Mouse (Mus musculus) urinary bladder, postnatal 36 days (tissue): ENCODE results near the gene Eps8l1.

Experiments
- DNase-seq, 2 experiments: peaks; one replicate each; pipeline ENCODE4 v3.0.0; 2022; ENCODE audit warnings: low spot score in 2 of 2, mixed read lengths in 1 of 2

Gene Eps8l1

DNA sequence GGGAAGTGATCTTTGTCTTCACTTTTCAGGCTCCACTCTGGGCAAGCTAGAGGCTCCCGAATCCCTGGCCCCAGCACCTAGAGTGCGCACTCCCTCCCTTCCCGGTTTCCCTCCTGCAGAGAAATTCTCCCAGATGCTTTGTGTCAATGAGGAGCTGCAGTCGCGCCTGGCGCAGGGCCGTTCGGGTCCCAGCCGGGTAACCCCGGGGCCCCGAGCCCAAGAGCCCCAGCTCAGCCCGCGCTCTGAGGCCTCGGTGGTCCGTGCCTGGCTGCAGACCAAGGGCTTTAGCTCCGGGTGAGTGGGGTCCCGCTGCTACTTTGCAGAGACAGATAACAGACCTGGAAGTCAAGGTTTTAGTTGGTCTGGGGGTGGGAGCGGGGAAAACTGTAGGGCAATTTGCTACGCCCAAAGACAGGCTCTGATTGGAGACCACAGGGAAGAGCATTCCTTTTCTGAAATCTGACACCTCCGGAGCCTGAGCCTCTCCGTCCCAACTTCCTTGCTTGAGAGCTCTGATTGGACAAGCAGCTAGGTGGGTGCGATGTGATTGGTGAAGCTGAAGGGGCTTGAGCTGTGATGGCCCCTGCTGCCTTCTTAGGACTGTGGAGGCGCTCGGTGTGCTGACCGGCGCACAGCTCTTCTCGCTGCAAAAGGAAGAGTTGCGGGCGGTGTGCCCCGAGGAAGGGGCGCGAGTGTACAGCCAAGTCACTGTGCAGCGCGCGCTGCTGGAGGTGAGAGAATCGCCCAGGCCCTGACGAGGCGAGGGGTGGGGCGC lies 17.7 kb downstream of the Eps8l1 start:
- peak; percentile 63 to 75 for DNase-seq

DNA sequence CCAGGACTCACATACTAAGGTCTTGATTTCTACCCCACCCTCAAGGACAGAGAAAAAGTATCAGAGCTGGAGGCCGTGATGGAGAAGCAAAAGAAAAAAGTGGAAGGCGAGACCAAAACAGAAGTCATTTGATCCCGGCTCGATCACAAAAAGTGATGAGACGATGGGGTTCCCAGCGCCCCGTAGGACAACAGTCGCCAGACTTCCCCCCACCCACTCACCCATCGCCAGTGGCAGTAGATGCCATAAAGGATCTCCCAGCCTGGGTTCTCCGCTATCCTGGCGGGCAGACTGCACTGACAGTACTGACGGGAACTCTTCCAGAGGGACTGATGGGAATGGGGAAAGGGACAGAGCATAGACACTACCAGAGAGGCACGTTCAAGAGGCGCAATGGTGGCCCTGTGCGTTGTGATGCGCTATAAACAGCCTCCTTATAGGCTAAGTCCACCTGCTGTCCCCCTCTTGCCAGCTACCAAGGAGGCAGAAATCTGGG lies 18.4 kb downstream of the Eps8l1 start:
- no peak for DNase-seq

- no peak for DNase-seq
Observed at GRCm38 (mm10) chr7:4479674-4480073, 19.2 kb downstream of the Eps8l1 start.

GRCm38 (mm10) chr7:4482281-4482680 lies 21.8 kb downstream of the Eps8l1 start:
- no peak for DNase-seq

DNA sequence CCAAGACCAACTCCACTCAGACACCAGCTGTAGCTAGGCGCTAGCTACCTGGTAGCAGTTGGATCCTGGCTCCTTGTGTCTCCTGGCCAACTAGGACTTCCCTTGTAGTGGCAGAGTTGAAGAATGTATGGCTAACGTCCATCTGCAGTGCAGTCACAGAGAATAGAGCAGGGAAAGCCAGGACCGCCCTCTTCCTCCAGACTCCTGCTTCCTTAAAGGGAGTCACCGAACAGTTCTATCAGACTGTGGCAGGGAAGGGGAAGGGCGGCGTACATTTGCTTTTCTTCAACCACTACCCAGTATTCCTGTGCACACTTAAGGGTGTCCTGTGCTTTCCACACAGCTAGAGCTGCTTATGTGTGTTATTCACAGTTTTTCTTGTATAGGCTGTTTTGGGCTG lies 30.8 kb downstream of the Eps8l1 start:
- no peak for DNase-seq

- DNase-seq, result no peak
Observed at GRCm38 (mm10) chr7:4492284-4493224, 32.1 kb downstream of the Eps8l1 start.

GRCm38 (mm10) chr7:4493991-4494390 lies 33.5 kb downstream of the Eps8l1 start:
- no peak for DNase-seq

GRCm38 (mm10) chr7:4496468-4496867 lies 36.0 kb downstream of the Eps8l1 start:
- no peak for DNase-seq

GRCm38 (mm10) chr7:4497271-4497903 lies 36.9 kb downstream of the Eps8l1 start:
- no peak for DNase-seq

DNA sequence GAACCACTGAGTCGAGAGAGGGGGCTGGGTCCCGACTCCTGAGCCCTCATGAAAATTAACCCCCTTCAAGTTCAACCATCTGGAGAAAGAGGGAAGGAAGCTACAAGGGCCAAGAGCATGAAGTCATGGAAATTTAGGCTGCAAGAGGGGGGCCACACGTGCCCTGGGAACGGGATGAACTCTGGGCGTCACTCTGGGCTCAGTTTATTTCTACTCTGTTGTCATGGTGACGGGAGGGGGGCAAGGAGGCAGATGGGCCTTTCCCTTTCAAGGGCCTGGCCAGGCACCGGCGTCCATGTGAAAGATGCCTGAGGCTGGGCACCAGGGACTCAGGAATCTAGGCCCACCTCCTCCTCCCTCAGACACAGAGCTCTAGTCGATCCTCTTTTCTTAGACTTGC lies 37.8 kb downstream of the Eps8l1 start:
- peak; percentile 25 to 67 for DNase-seq

GRCm38 (mm10) chr7:4499034-4499433 lies 38.6 kb downstream of the Eps8l1 start:
- DNase-seq, result no peak

DNA sequence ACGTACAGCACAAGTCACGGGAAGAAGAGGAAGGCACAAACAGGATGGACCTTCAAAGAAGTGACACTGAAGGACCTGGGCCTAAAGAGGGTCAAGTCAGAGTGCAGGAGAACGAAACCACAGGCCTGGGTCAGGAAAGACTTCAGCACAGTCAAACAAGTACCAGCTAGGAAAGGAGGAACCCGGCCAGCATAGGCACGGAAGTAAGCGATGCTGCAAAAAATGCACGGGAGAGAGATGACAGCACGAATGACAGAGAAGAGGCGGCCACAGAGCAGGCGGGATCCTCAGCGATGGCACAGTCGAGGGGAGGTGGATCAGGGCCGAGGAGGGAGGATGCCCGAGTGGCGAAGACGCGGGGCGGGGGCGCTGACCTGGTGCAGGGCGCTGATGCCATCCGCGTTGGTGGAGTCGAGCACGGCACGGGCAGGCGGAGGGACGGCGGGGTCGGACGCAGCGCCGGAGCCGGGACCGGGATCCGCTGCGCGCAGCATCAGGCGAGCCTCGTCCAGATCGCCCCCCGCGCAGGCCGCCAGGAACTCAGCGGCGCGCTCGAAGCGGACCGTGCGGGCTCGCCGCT lies 40.5 kb downstream of the Eps8l1 start:
- DNase-seq, result peak; percentile 17 to 22

GRCm38 (mm10) chr7:4501558-4502397 lies 41.3 kb downstream of the Eps8l1 start, which contains the start of gene Ppp1r12c:
Gene Ppp1r12c, minus strand, starts transcription at chr7:4501680.
- DNase-seq, result peak; percentile 95 to 96

GRCm38 (mm10) chr7:4502421-4503090 lies 42.1 kb downstream of the Eps8l1 start:
- DNase-seq, result peak; percentile 26 to 30

DNA sequence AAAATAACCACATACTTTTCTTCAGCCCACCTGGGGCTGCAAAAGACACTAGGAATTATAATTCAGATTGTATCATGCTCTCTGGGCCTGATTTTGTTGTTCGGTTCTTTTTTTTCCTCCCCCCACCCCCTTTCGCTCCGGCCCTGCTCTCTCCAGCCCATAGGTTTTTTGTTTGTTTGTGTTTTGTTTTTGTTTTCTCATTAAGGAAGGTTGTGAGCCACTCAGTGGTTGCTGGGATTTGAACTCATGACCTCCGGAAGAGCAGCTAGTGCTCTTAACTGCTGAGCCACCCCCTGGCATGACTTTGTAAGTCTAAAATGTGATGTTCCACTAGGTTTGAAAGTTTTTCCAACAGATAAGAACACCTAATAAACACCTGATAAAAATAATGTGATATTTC lies 42.6 kb downstream of the Eps8l1 start:
- DNase-seq, result no peak

GRCm38 (mm10) chr7:4503858-4504257 lies 43.4 kb downstream of the Eps8l1 start:
- DNase-seq, result no peak

DNA sequence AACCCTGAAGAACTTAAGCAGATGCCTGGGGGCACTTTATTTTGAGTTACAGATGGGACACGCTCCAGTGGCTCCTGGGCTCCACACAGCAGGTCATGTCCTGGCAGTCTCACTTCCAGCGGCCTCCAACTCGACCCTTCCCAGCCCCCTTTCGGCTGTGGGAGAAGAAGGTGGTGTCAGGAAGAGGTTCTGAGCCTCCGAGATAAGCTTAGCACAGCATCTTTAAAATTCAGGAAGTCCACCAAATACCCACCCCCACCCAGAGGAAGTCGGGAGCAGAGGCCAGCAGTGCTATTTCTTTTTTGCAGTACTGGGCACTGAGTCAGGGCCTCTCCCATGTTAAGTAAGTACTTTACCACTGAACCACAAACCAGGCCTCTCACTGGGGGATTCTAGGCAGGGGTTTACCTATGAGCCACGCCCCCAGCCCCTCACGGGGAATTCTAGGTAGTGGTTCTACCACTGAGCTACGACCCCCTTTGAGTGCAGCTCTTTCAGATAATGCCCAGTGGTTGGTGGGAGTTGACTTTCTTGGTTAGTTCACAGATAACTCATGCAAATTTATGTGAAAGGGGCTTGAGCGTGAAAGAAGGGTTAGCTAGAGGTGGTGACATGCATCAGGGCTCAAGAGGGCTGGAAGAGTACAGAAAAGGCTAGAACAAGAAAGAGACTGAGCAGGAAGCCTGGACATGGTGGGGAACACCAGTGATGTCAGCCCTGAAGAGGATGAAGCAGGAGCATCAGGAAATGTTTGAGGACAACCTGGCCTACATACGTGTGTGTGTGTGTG lies 44.4 kb downstream of the Eps8l1 start:
- no peak for DNase-seq

- DNase-seq, result no peak
Observed at GRCm38 (mm10) chr7:4507220-4507619, 46.7 kb downstream of the Eps8l1 start.

GRCm38 (mm10) chr7:4508062-4508738 lies 47.7 kb downstream of the Eps8l1 start:
- no peak for DNase-seq
